In genomic region chr6:146603651-146604050, GRCm38 (mm10) we compare ENCODE assay signal across 18 mouse cellular contexts. TPM values are rescaled to one million over a fixed set of nuclear protein-coding genes. Genes with fewer than 3 reads are reported as not detected.
DNase-seq lines count a peak whose midpoint lies in the region; ATAC-seq lines count a peak whose summit lies in the region.
"Had no signal": no experiment of that assay in that cellular context is flagged by ENCODE, and none has a peak within 500 bp of the region (broad histone marks: within the 10 kb centered on the region; RNA-seq: fewer than 3 reads in every experiment).

No protein-coding gene starts in this region.

- no peaks in the 10 kb centered on the region for H3K9me3 ChIP-seq in intestine, embryonic 14.5 days (ENCODE audit: control insufficient read depth, low read length)
- no peaks in the 10 kb centered on the region for H3K9me3 ChIP-seq in intestine, embryonic 15.5 days
- H3K9me3 ChIP-seq: forebrain, embryonic 10.5 days; hindbrain, embryonic 12.5 days; stomach, embryonic 15.5 days had no signal

- intact Hi-C loops in left cerebral cortex, postnatal 4 days (cut with DNase I): no loop called here

- WGBS in intestine, embryonic 14.5 days: 82% methylated on average over 10 of the region's 10 CpGs
- 87% methylated on average over 10 of the region's 10 CpGs for WGBS in intestine, embryonic 15.5 days

- H3K9ac ChIP-seq in intestine, embryonic 14.5 days (ENCODE audit: low read length): no peak overlapping the region
- H3K9ac ChIP-seq in intestine, embryonic 15.5 days: no peak overlapping the region
- H3K9ac ChIP-seq: forebrain, postnatal 0 days; hindbrain, embryonic 12.5 days; stomach, embryonic 15.5 days had no signal

- H3K27ac ChIP-seq in intestine, embryonic 14.5 days (ENCODE audit: low read depth): no peak overlapping the region
- no peak overlapping the region for H3K27ac ChIP-seq in intestine, embryonic 15.5 days
- H3K27ac ChIP-seq: forebrain, embryonic 10.5 days; hindbrain, embryonic 12.5 days; stomach, embryonic 15.5 days had no signal

- DNase-seq in cerebellum, postnatal 10 days: peak; percentile 42 to 50
- peak; percentile 43 for DNase-seq in intestine, embryonic 14.5 days (ENCODE audit: low spot score)
- peak; percentile 32 for DNase-seq in left cerebral cortex, postnatal 4 days
- DNase-seq in left cerebral cortex, adult 18-20 months (ENCODE audit: low spot score in 2 of 2): no peak
- DNase-seq in spleen, postnatal 36 days (ENCODE audit: low spot score in 2 of 2): no peak
- DNase-seq: cerebellum, adult 2 months; forebrain, postnatal 0 days; lung, adult 18-20 months; right cerebral cortex, postnatal 25 days had no signal

- no peak overlapping the region for H3K4me2 ChIP-seq in intestine, embryonic 14.5 days (ENCODE audit: low read length)
- H3K4me2 ChIP-seq in intestine, embryonic 15.5 days (replicated peaks): no peak overlapping the region
- H3K4me2 ChIP-seq: hindbrain, embryonic 12.5 days; liver, embryonic 11.5 days; stomach, embryonic 15.5 days had no signal

- H3K27me3 ChIP-seq in intestine, embryonic 14.5 days (replicated peaks; ENCODE audit: control insufficient read depth, insufficient read depth, low read length): no peaks in the 10 kb centered on the region
- H3K27me3 ChIP-seq in intestine, embryonic 15.5 days (replicated peaks): no peaks in the 10 kb centered on the region
- H3K27me3 ChIP-seq: CH12.LX; hindbrain, embryonic 12.5 days; stomach, embryonic 15.5 days had no signal

- ATAC-seq in cerebellum, adult (ENCODE audit: insufficient number of reproducible peaks, low FRiP score, low TSS enrichment): no peak
- ATAC-seq in intestine, embryonic 14.5 days (replicated peaks; ENCODE audit: low FRiP score, low TSS enrichment, low read depth): no peak
- ATAC-seq in intestine, embryonic 15.5 days: no peak
- ATAC-seq: forebrain, postnatal 0 days; intestine, embryonic 16.5 days; midbrain, embryonic 16.5 days had no signal

- no peaks in the 10 kb centered on the region for H3K4me1 ChIP-seq in intestine, embryonic 14.5 days (replicated peaks; ENCODE audit: control insufficient read depth, insufficient read depth, low read length)
- no peaks in the 10 kb centered on the region for H3K4me1 ChIP-seq in intestine, embryonic 15.5 days (replicated peaks)
- H3K4me1 ChIP-seq: forebrain, embryonic 10.5 days; hindbrain, embryonic 12.5 days; stomach, embryonic 15.5 days had no signal

- H3K36me3 ChIP-seq in intestine, embryonic 14.5 days (ENCODE audit: control insufficient read depth, insufficient read depth, low read length): peaks cover 67% of the 10 kb centered on the region
- H3K36me3 ChIP-seq in intestine, embryonic 15.5 days: peaks cover 33% of the 10 kb centered on the region

- no peak overlapping the region for H3K4me3 ChIP-seq in intestine, embryonic 14.5 days (ENCODE audit: low read depth, low read length)
- H3K4me3 ChIP-seq in intestine, embryonic 15.5 days (replicated peaks): no peak overlapping the region
- H3K4me3 ChIP-seq: forebrain, embryonic 10.5 days; hindbrain, embryonic 12.5 days; stomach, embryonic 15.5 days had no signal

RNA-seq across cellular contexts. Expression of gene Ints13, which starts 26.0 kb away (rescaled TPM):
- polyA plus RNA-seq in intestine, embryonic 14.5 days (2014; fragmentation: Nextera tagmentation; extraction: Ambion mirVana): 55.5 and 56.3 TPM in 2 replicates
- 55.0 and 59.7 TPM in 2 replicates for polyA plus RNA-seq in intestine, embryonic 15.5 days (2015; fragmentation: Nextera tagmentation; extraction: Ambion mirVana)
- 10 to 100 TPM; 34.5 to 37.3 TPM for total RNA-seq in left cerebral cortex, postnatal 4 days (2021)
- 10 to 100 TPM; 33.8 to 40.7 TPM for total RNA-seq in left cerebral cortex, adult 18-20 months (2021)

RNA-seq across cellular contexts. Expression of gene Fgfr1op2, which starts 26.6 kb away (rescaled TPM):
- 87.7 and 94.1 TPM in 2 replicates for polyA plus RNA-seq in intestine, embryonic 14.5 days (2014; fragmentation: Nextera tagmentation; extraction: Ambion mirVana)
- 89.5 and 91.2 TPM in 2 replicates for polyA plus RNA-seq in intestine, embryonic 15.5 days (2015; fragmentation: Nextera tagmentation; extraction: Ambion mirVana)
- total RNA-seq in left cerebral cortex, postnatal 4 days (2021): 10 to 100 TPM; 29.3 to 29.8 TPM
- total RNA-seq in left cerebral cortex, adult 18-20 months (2021): 100 to 1,000 TPM; 100 to 101 TPM

RNA-seq across cellular contexts. Expression of gene Med21, which starts 38.7 kb away (rescaled TPM):
- polyA plus RNA-seq in intestine, embryonic 14.5 days (2014; fragmentation: Nextera tagmentation; extraction: Ambion mirVana): 119 and 124 TPM in 2 replicates
- polyA plus RNA-seq in intestine, embryonic 15.5 days (2015; fragmentation: Nextera tagmentation; extraction: Ambion mirVana): 124 and 128 TPM in 2 replicates
- 10 to 100 TPM; 42.6 to 49.1 TPM for total RNA-seq in left cerebral cortex, postnatal 4 days (2021)
- 10 to 100 TPM; 49.2 to 49.5 TPM for total RNA-seq in left cerebral cortex, adult 18-20 months (2021)

RNA-seq across cellular contexts. Expression of gene Tm7sf3, which starts 39.0 kb away (rescaled TPM):
- 28.5 and 29.0 TPM in 2 replicates for polyA plus RNA-seq in intestine, embryonic 14.5 days (2014; fragmentation: Nextera tagmentation; extraction: Ambion mirVana)
- polyA plus RNA-seq in intestine, embryonic 15.5 days (2015; fragmentation: Nextera tagmentation; extraction: Ambion mirVana): 28.2 and 32.5 TPM in 2 replicates
- 10 to 100 TPM; 30.6 to 32.4 TPM for total RNA-seq in left cerebral cortex, postnatal 4 days (2021)
- 10 to 100 TPM; 27.2 to 27.5 TPM for total RNA-seq in left cerebral cortex, adult 18-20 months (2021)

Comparison
In these comparisons a context has a peak if more than half of its experiments do, and no peak if none do; other contexts are left out.
1. DNase-seq: peak in cerebellum, postnatal 10 days (2 of 2), intestine, embryonic 14.5 days (single experiment) and left cerebral cortex, postnatal 4 days (single experiment); none in left cerebral cortex, adult 18-20 months (0 of 2) and spleen, postnatal 36 days (0 of 2).